Mouse (Mus musculus) liver, postnatal 0 days (tissue): ENCODE results near the gene Dennd1b.

Experiments
- CTCF ChIP-seq: sonication (generic); IDR thresholded peaks from 2 replicates; pipeline ENCODE4 v1.5.1; 2016; ENCODE audit warnings: antibody characterized with exemption, low read depth
- EP300 ChIP-seq: IDR thresholded peaks from 2 replicates; pipeline ENCODE4 v1.6.1; 2016; ENCODE audit warnings: antibody characterized with exemption, low read depth, mild to moderate bottlenecking

DNA sequence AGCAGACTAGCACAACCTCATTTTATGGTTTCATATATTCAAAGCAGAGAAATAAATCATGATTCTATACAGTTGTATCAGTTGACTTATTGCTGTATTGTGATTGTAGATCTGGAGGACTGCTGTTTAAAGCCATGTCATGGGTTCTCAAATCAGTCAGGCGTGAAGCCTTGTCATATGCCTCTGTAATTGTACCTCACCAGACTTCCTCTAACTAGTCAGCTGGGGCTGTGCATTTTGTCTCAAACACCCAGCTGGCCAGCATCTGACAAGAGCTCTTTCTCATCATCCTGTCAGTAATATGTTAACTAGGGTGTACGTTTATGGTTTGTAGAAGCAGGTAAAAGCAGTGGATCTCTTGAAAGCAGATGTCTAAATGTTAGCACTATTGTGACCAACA lies 104.0 kb downstream of the Dennd1b start:
- TF ChIP-seq CTCF (no peak), EP300 (no peak)
